Mouse (Mus musculus) layer of hippocampus, adult 6 months (tissue): Measurements from ENCODE around the gene Ccl25. TPM values are rescaled to one million over a fixed set of nuclear protein-coding genes. Genes with fewer than 3 reads are reported as not detected.

Experiments
- long read RNA-seq, 2 experiments: library from polyadenylated mRNA; unstranded; transcript quantifications; one replicate each; pipeline ENCODE4 v2.0.0; 2019 to 2020
- polyA plus RNA-seq: library from polyadenylated mRNA; unstranded; fragments of <200 nt; fragmentation: Nextera tagmentation; gene quantifications from 2 replicates; pipeline ENCODE4 v1.2.3, GENCODE M21; 2021

Ccl25 gene
- polyA plus RNA-seq: 19.5 and 23.5 TPM in 2 replicates
- long read RNA-seq, experiment 1, partial matches to known transcripts: 0 of 22 reads
- long read RNA-seq, experiment 1, other reads (novel, unspliced or antisense): 18 of 22 reads
- long read RNA-seq, experiment 2, transcript Ccl25-209 (1 exons, 2,461 nt): major isoform, 7 of 31 reads
- long read RNA-seq, experiment 2, partial matches to known transcripts: 5 of 31 reads
- long read RNA-seq, experiment 2, other reads (novel, unspliced or antisense): 15 of 31 reads

DNA sequence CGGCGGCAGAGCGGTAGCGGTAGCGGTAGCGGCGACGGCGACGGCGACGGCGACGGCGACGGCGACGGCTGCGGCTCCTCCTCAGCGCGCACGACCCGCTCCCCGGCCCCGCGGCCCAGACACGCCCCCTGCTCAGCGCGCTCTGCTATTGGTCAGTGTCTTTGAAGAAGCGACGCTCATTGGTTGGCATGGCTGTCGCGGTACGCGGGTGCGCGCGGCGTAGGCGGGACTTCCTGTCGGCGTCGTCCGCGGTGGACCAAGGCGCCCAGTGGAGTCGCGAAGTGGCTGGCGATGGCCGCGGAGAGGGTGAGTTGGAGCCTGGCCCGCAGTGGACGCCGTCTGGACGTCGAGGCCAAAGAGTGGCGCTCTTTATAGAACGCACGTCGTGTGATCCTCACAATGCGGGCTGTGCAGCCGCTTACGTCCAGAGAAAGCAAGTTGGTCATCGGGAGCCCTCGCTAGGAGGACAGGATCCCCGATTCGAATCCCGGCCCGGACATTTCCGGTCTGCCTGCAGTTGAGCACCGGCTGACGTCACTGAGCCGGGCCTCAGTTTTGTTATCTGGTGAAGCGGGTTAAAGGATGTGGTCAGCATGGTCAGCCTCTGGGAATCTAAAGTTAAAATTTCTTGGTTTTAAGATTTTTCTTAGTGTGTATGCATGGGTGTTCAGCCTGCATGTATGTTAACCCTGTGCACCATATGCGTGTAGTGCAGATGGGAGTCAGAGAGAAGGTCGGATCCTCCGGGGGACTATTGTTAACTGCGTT is at the start of gene Ccl25, which contains the start of gene Elavl1:
TSS of gene Ccl25 (plus strand) at position 228 of the 768 bp plus-strand sequence.
TSS of gene Elavl1 (minus strand) at position 431 of the 768 bp plus-strand sequence.

DNA sequence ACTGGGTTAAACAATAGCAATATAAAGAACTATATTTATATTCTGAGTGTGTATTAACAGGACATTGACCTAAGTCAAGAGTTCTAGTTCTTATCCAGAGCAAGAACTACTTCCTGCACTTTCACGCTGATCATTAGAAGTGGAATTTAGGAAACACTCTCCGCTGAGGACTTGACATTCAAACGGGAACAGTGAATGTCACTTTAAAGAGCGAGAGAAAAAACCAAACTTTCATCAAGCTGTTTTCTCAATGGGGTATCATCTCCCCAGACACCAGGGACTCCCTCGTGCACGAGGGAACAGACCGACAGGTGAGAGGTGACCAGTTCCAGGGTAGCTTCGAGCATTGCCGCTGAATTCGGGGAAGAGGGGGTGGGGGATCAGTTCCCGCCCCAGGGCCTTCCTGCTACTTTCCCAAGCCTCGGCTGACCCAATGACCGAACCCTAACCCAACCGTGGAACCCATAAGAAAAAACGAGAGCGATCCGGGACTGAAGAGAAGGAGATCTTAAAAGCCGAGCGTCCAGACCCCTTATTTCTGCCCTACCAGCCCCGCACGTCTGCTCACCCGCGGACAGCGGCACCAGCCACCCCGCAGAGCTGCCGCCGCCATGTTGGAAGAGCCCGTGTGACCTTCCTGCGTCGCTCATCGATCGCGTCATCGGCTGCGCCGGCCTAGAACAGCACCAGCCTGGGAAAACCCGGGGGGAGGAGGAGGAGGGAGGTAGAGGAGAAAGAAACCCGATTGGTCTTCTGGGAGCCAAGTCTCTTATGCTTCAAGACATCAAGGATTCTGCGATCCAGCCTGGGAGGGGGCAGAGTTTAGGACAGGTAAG is 49.5 kb upstream of the Ccl25 start, which contains the start of gene Timm44:
TSS of gene Timm44 (minus strand) at position 639 of the 836 bp plus-strand sequence.

Other genes starting within 250 kb of the Ccl25 start
- gene Cd209f, start 219.4 kb upstream of the Ccl25 start, polyA plus RNA-seq: 1.2 and 2.2 TPM in 2 replicates
- gene Cd209g, start 191.1 kb upstream of the Ccl25 start, polyA plus RNA-seq: 0.28 and 0.43 TPM in 2 replicates
- gene Evi5l, start 158.6 kb upstream of the Ccl25 start, polyA plus RNA-seq: 19.8 and 23.8 TPM in 2 replicates
- gene Prr36, start 107.8 kb upstream of the Ccl25 start, polyA plus RNA-seq: 18.3 and 30.0 TPM in 2 replicates
- not detected in 2 replicates for gene Lrrc8e, start 98.4 kb upstream of the Ccl25 start, polyA plus RNA-seq
- 12.9 and 16.1 TPM in 2 replicates for gene Map2k7, start 86.5 kb upstream of the Ccl25 start, polyA plus RNA-seq
- gene Gm49320, start 86.3 kb upstream of the Ccl25 start, polyA plus RNA-seq: 0.08 TPM in 1 of 2 replicates, not detected in the other
- gene Tgfbr3l, start 77.0 kb upstream of the Ccl25 start, polyA plus RNA-seq: 0.21 and 0.40 TPM in 2 replicates
- gene Snapc2, start 72.1 kb upstream of the Ccl25 start, polyA plus RNA-seq: 31.8 and 34.8 TPM in 2 replicates
- 735 and 876 TPM in 2 replicates for gene Ctxn1, start 65.9 kb upstream of the Ccl25 start, polyA plus RNA-seq
- 22.1 and 27.5 TPM in 2 replicates for gene Timm44, start 49.3 kb upstream of the Ccl25 start, polyA plus RNA-seq
- 69.8 and 88.2 TPM in 2 replicates for gene Elavl1, start 203 bp downstream of the Ccl25 start, polyA plus RNA-seq
- 32.0 and 32.4 TPM in 2 replicates for gene Cers4, start 167.8 kb downstream of the Ccl25 start, polyA plus RNA-seq